Mouse (Mus musculus) limb, embryonic 14.5 days (tissue): ENCODE measurements at regions not wholly inside any gene's neighbourhood (a gene's known extent, or its start where the extent isn't known, plus 50 kb on each side); places are given as distances from the start of the nearest gene placed in this dataset.
A peak's percentile ranks its signal among the peaks of the same experiment; 100 is the strongest.

Experiments
- ATAC-seq: fragments of 200-750 bp; cut with Nextera tagmentation; 2 replicates; pipeline ENCODE4 v1.8.0; 2017; ENCODE audit warnings: low read depth, moderate number of reproducible peaks, moderate TSS enrichment; ENCODE audit not compliant: low FRiP score
- DNase-seq: peaks from one replicate; pipeline ENCODE4 v3.0.0-alpha.2; 2015; ENCODE audit warnings: low spot score
- H3K27ac ChIP-seq: fragments of 300-500 bp; sonication (generic); replicated peaks from 2 replicates; pipeline ENCODE4 v1.5.1; 2014; ENCODE audit warnings: low read depth, mild to moderate bottlenecking, low read length, moderate library complexity, mixed read lengths
- H3K27me3 ChIP-seq: fragments of 300-500 bp; sonication (generic); 2 replicates; pipeline ENCODE4 v1.6.1; 2014; ENCODE audit warnings: low read length, mixed read lengths; ENCODE audit not compliant: control insufficient read depth, insufficient read depth
- H3K36me3 ChIP-seq: fragments of 300-500 bp; sonication (generic); 2 replicates; pipeline ENCODE4 v1.6.1; 2014; ENCODE audit warnings: mild to moderate bottlenecking, low read length, moderate library complexity, mixed read lengths; ENCODE audit not compliant: control insufficient read depth, insufficient read depth
- H3K4me1 ChIP-seq: fragments of 300-500 bp; sonication (generic); 2 replicates; pipeline ENCODE4 v1.6.1; 2014; ENCODE audit warnings: antibody characterized with exemption, low read length, mixed read lengths; ENCODE audit not compliant: control insufficient read depth, insufficient read depth
- H3K4me2 ChIP-seq: fragments of 300-500 bp; sonication (generic); replicated peaks from 2 replicates; pipeline ENCODE4 v1.6.1; 2014; ENCODE audit warnings: low read depth, mild to moderate bottlenecking, low read length, moderate library complexity; ENCODE audit not compliant: severe bottlenecking
- H3K4me3 ChIP-seq: fragments of 300-500 bp; sonication (generic); replicated peaks from 2 replicates; pipeline ENCODE4 v1.5.1; 2014; ENCODE audit warnings: low read length
- H3K9ac ChIP-seq: fragments of 300-500 bp; sonication (generic); 2 replicates; pipeline ENCODE4 v1.6.1; 2014; ENCODE audit warnings: mild to moderate bottlenecking, low read depth, low read length, moderate library complexity; ENCODE audit not compliant: severe bottlenecking
- H3K9me3 ChIP-seq: fragments of 300-500 bp; sonication (generic); 2 replicates; pipeline ENCODE4 v1.6.1; 2016; ENCODE audit warnings: low read length; ENCODE audit not compliant: control insufficient read depth
- POLR2A ChIP-seq: fragments of 200-500 bp; IDR thresholded peaks from 2 replicates; pipeline ENCODE4 v1.8.0; 2012; ENCODE audit warnings: inconsistent platforms, mild to moderate bottlenecking, moderate library complexity, borderline replicate concordance; ENCODE audit not compliant: insufficient read depth, insufficient read length; ENCODE audit errors: extremely low read depth
- WGBS: fragments of 180-500 bp; shearing (Covaris S2); extraction: QIAGEN DNeasy Blood & Tissue Kit; methylation state at CpG from one replicate; pipeline ENCODE4 v1.1.7; 2014; 5-methylcytosine and 5-hydroxymethylcytosine counted together

GRCm38 (mm10) chr9:84253022-84253991 is 328.4 kb downstream of the Bckdhb start:
- no peak for ATAC-seq
- no peaks in the 10 kb centered on the region for H3K36me3 ChIP-seq
- 18% methylated on average over 7 of the region's 7 CpGs for WGBS
- peak; percentile 36 for DNase-seq
- H3K9me3 ChIP-seq = no peaks in the 10 kb centered on the region
- TF ChIP-seq POLR2A = no peak
- no peaks in the 10 kb centered on the region for H3K4me1 ChIP-seq
- H3K27ac ChIP-seq = no peak overlapping the region
- H3K4me2 ChIP-seq = no peak overlapping the region
- H3K9ac ChIP-seq = no peak overlapping the region
- H3K27me3 ChIP-seq = no peaks in the 10 kb centered on the region
- no peak overlapping the region for H3K4me3 ChIP-seq

- H3K27me3 ChIP-seq = no peaks in the 10 kb centered on the region
- no peak overlapping the region for H3K27ac ChIP-seq
- WGBS = 25% methylated on average over 1 of the region's 1 CpGs
- 0 out of 2 replicates have a peak, but pooled peaks cover 3% of the 10 kb centered on the region for H3K4me1 ChIP-seq
- no peak overlapping the region for H3K4me2 ChIP-seq
- no peak for TF ChIP-seq POLR2A
- H3K4me3 ChIP-seq = no peak overlapping the region
- no peaks in the 10 kb centered on the region for H3K36me3 ChIP-seq
- ATAC-seq (no peak), DNase-seq (peak; percentile 20)
- no peaks in the 10 kb centered on the region for H3K9me3 ChIP-seq
- H3K9ac ChIP-seq = no peak overlapping the region
Observed at GRCm38 (mm10) chr9:84258488-84258887, 333.5 kb downstream of the Bckdhb start.

GRCm38 (mm10) chr9:84259751-84260150 is 334.8 kb downstream of the Bckdhb start:
- ATAC-seq (no peak), DNase-seq (no peak)
- H3K4me3 ChIP-seq = no peak overlapping the region
- H3K36me3 ChIP-seq = no peaks in the 10 kb centered on the region
- H3K9me3 ChIP-seq = no peaks in the 10 kb centered on the region
- no peaks in the 10 kb centered on the region for H3K27me3 ChIP-seq
- no peak overlapping the region for H3K9ac ChIP-seq
- no peak overlapping the region for H3K4me2 ChIP-seq
- no peak overlapping the region for H3K27ac ChIP-seq
- H3K4me1 ChIP-seq = 0 out of 2 replicates have a peak, but pooled peaks cover 3% of the 10 kb centered on the region
- no peak for TF ChIP-seq POLR2A

- DNase-seq (no peak), ATAC-seq (no peak)
- no peak overlapping the region for H3K4me2 ChIP-seq
- TF ChIP-seq POLR2A = no peak
- H3K27ac ChIP-seq = no peak overlapping the region
- H3K9me3 ChIP-seq = no peaks in the 10 kb centered on the region
- 0 out of 2 replicates have a peak, but pooled peaks cover 3% of the 10 kb centered on the region for H3K4me1 ChIP-seq
- H3K27me3 ChIP-seq = no peaks in the 10 kb centered on the region
- no peaks in the 10 kb centered on the region for H3K36me3 ChIP-seq
- H3K4me3 ChIP-seq = no peak overlapping the region
- 42% methylated on average over 5 of the region's 5 CpGs for WGBS
- H3K9ac ChIP-seq = no peak overlapping the region
Observed at GRCm38 (mm10) chr9:84262151-84262550, 337.2 kb downstream of the Bckdhb start.

- Histone ChIP-seq H3K4me1 (0 out of 2 replicates have a peak, but pooled peaks cover 3% of the 10 kb centered on the region), H3K9ac (no peak overlapping the region), H3K36me3 (no peaks in the 10 kb centered on the region), H3K4me3 (no peak overlapping the region), H3K9me3 (no peaks in the 10 kb centered on the region), H3K4me2 (no peak overlapping the region), H3K27ac (no peak overlapping the region), H3K27me3 (no peaks in the 10 kb centered on the region)
- DNase-seq = no peak
- no peak for ATAC-seq
- TF ChIP-seq POLR2A = no peak
- WGBS = 83% methylated on average over 7 of the region's 7 CpGs
Observed at GRCm38 (mm10) chr9:84266974-84267373, 342.0 kb downstream of the Bckdhb start.

- ATAC-seq (no peak), DNase-seq (peak; percentile 54)
- no peak overlapping the region for H3K4me3 ChIP-seq
- WGBS = 66% methylated on average over 3 of the region's 3 CpGs
- no peak overlapping the region for H3K27ac ChIP-seq
- H3K9me3 ChIP-seq = no peaks in the 10 kb centered on the region
- no peaks in the 10 kb centered on the region for H3K4me1 ChIP-seq
- H3K4me2 ChIP-seq = no peak overlapping the region
- no peaks in the 10 kb centered on the region for H3K36me3 ChIP-seq
- H3K9ac ChIP-seq = no peak overlapping the region
- H3K27me3 ChIP-seq = no peaks in the 10 kb centered on the region
- no peak for TF ChIP-seq POLR2A
Observed at GRCm38 (mm10) chr9:84274608-84275007, 349.7 kb downstream of the Bckdhb start.
